Mouse (Mus musculus): ENCODE results near the gene Scgb1b29. TPM values are rescaled to one million over a fixed set of nuclear protein-coding genes. Genes with fewer than 3 reads are reported as not detected.
"Not testable (repeated sequence)": the region's sequence is repeated elsewhere in the genome, so short reads cannot be mapped to it uniquely, and the experiment has no call there.

The Scgb1b29 gene
- not detected for polyA plus RNA-seq (2021)

DNA sequence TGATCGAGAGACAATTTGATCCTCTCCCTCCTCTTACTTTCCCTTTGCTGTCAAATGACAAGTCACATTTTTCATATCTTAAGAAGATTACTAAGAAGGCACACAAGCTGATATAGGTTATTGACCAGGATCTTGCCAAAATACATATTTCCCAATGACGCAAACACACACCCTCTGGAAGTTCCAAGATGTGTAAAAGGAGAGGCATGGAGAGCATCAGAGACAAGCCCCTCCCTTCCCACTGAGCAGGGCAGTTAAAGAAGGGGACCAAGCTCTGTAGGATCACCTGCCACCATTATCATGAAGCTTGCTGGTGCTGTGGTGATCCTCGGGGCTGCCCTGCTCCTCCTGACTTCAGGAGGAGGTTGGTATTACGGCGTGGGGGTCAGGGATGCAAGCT lies at the start of gene Scgb1b29:
Scgb1b29 (plus strand) TSS at position 301 of the 400 bp plus-strand sequence.
- in situ Hi-C loops (cut with MboI; ENCODE audit: low pct_unique_long_range_greater_than_20kb); DNase-seq (ENCODE audit: low read depth, low spot score); CTCF ChIA-PET; ATAC-seq; H3K27me3 ChIP-seq; POLR2A ChIA-PET: not testable (repeated sequence)

- POLR2A ChIA-PET; DNase-seq (ENCODE audit: low read depth, low spot score); H3K27me3 ChIP-seq; in situ Hi-C loops (cut with MboI; ENCODE audit: low pct_unique_long_range_greater_than_20kb); ATAC-seq; CTCF ChIA-PET: not testable (repeated sequence)
Observed at GRCm38 (mm10) chr7:32428636-32429035, 12.7 kb upstream of the Scgb1b29 start.

Other genes starting within 250 kb of the Scgb1b29 start
- gene Scgb2b11, start 230.4 kb upstream of the Scgb1b29 start, polyA plus RNA-seq (2021) = not detected
- not detected for gene Scgb1b11, start 218.7 kb upstream of the Scgb1b29 start, polyA plus RNA-seq (2021)
- not detected for gene Scgb2b12, start 114.3 kb upstream of the Scgb1b29 start, polyA plus RNA-seq (2021)
- not detected for gene Scgb1b12, start 107.4 kb upstream of the Scgb1b29 start, polyA plus RNA-seq (2021)

Measured in Patski (cell line).